Mouse (Mus musculus) heart, postnatal 0 days (tissue): ENCODE data around the gene Gatad2a. TPM values are rescaled to one million over a fixed set of nuclear protein-coding genes. Genes with fewer than 3 reads are reported as not detected.
A peak's percentile ranks its signal among the peaks of the same experiment; 100 is the strongest.

Experiments used
- ATAC-seq: fragments of 200-750 bp; cut with Nextera tagmentation; 2 replicates; pipeline ENCODE4 v1.8.0; 2017; ENCODE audit warnings: low read depth, moderate number of reproducible peaks, moderate library complexity; ENCODE audit not compliant: insufficient read depth
- DNase-seq: peaks from one replicate; pipeline ENCODE4 v3.0.0-alpha.2; 2016; ENCODE audit warnings: low spot score
- H3K27ac ChIP-seq: fragments of 300-500 bp; sonication (generic); 2 replicates; pipeline ENCODE4 v1.5.1; 2014; ENCODE audit warnings: low read depth, mild to moderate bottlenecking
- H3K27me3 ChIP-seq: fragments of 300-500 bp; sonication (generic); 2 replicates; pipeline ENCODE4 v1.6.1; 2014; ENCODE audit warnings: low read length, mixed read lengths; ENCODE audit not compliant: control insufficient read depth, insufficient read depth
- H3K36me3 ChIP-seq: fragments of 300-500 bp; sonication (generic); replicated peaks from 2 replicates; pipeline ENCODE4 v1.6.1; 2014; ENCODE audit warnings: low read length, mixed read lengths; ENCODE audit not compliant: control insufficient read depth, insufficient read depth
- H3K4me1 ChIP-seq: fragments of 300-500 bp; sonication (generic); 2 replicates; pipeline ENCODE4 v1.6.1; 2014; ENCODE audit warnings: antibody characterized with exemption; ENCODE audit not compliant: control insufficient read depth, insufficient read depth
- H3K4me2 ChIP-seq: fragments of 300-500 bp; sonication (generic); 2 replicates; pipeline ENCODE4 v1.6.1; 2014; ENCODE audit warnings: low read depth, mild to moderate bottlenecking, low read length, moderate library complexity
- H3K4me3 ChIP-seq: fragments of 300-500 bp; sonication (generic); 2 replicates; pipeline ENCODE4 v1.5.1; 2014; ENCODE audit warnings: low read depth, low read length
- H3K9ac ChIP-seq: fragments of 300-500 bp; sonication (generic); replicated peaks from 2 replicates; pipeline ENCODE4 v1.6.1; 2014; ENCODE audit warnings: low read depth, low read length, mixed read lengths
- H3K9me3 ChIP-seq: fragments of 300-500 bp; sonication (generic); replicated peaks from 2 replicates; pipeline ENCODE4 v1.6.1; 2016; ENCODE audit warnings: low read length; ENCODE audit not compliant: control insufficient read depth
- CTCF ChIP-seq: IDR thresholded peaks from 2 replicates; pipeline ENCODE4 v1.5.1; 2016; ENCODE audit warnings: antibody characterized with exemption, control low read depth, low read depth
- EP300 ChIP-seq: IDR thresholded peaks from 2 replicates; pipeline ENCODE4 v1.6.1; 2016; ENCODE audit warnings: antibody characterized with exemption, low read depth
- WGBS: fragments of 180-500 bp; shearing (Covaris S2); extraction: QIAGEN DNeasy Blood & Tissue Kit; methylation state at CpG from one replicate; pipeline ENCODE4 v1.1.7; 2014; 5-methylcytosine and 5-hydroxymethylcytosine counted together
- polyA plus RNA-seq: library from polyadenylated mRNA; unstranded; fragments of >200 nt; fragmentation: Nextera tagmentation; extraction: Ambion mirVana; gene quantifications from 2 replicates; pipeline ENCODE4 v1.2.1, GENCODE M21; 2015
- total RNA-seq: library from RNA; depleted of rRNA; stranded (reverse); fragments of >200 nt; gene quantifications from 2 replicates; pipeline ENCODE4 v1.2.3, GENCODE M21; 2014; ENCODE audit warnings: low replicate concordance

Gene Gatad2a
- total and polyA plus RNA-seq, 2 experiments from 2014 or later = 18.9 to 26.9 TPM

GRCm38 (mm10) chr8:69882021-69882756, 114.0 kb downstream of the Gatad2a start:
- H3K9me3 ChIP-seq = no peaks in the 10 kb centered on the region
- ATAC-seq = peak; percentile 55; the same call in 1 of the 2 replicates
- H3K27ac ChIP-seq = no peak overlapping the region
- H3K36me3 ChIP-seq = no peaks in the 10 kb centered on the region
- no peak for DNase-seq
- H3K4me2 ChIP-seq = peak overlapping the region; percentile 55
- H3K4me1 ChIP-seq = 0 out of 2 replicates have a peak, but pooled peaks cover 8% of the 10 kb centered on the region
- TF ChIP-seq CTCF (no peak), EP300 (no peak)
- WGBS = 10% methylated on average over 103 of the region's 103 CpGs
- H3K4me3 ChIP-seq = peak overlapping the region; percentile 45
- H3K27me3 ChIP-seq = peaks cover 82% of the 10 kb centered on the region
- H3K9ac ChIP-seq = no peak overlapping the region

DNA sequence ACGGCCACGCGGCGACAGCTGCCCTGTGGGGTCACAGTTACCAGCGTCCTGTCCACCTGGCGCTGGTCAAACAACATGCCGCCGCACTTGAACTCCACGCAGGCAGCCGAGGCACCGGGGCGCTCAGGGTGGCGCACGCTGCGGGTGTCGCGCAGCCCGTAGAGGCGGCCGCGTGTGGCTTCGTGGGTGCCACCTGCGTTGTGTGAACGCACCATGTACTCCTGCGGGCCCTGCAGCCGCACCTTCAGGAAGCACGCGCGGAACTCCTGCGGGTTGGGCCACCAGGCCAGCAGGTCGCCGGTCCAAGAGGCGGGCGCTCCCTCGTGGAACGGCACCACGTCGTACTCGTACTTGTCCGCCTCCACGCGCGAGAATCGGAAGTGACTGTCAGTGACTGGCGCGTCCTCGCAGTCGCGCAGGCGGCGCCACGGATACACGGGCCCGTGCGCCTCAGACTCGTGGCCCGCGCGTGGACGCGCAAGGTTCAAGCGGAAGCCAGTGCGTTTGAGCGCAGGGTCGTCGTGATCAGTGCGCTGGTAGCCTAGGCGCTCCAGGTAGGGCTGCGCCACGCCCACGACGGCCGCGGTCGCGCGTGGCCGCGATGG, 114.8 kb downstream of the Gatad2a start:
- WGBS = 23% methylated on average over 71 of the region's 79 CpGs
- H3K4me3 ChIP-seq = peak overlapping the region; percentile 45
- peaks cover 74% of the 10 kb centered on the region for H3K27me3 ChIP-seq
- no peak overlapping the region for H3K27ac ChIP-seq
- TF ChIP-seq EP300 = no peak
- TF ChIP-seq CTCF = no peak
- H3K4me1 ChIP-seq = 0 out of 2 replicates have a peak, but pooled peaks cover 8% of the 10 kb centered on the region
- no peak overlapping the region for H3K9ac ChIP-seq
- H3K36me3 ChIP-seq = no peaks in the 10 kb centered on the region
- DNase-seq = no peak
- H3K9me3 ChIP-seq = no peaks in the 10 kb centered on the region
- peak overlapping the region; percentile 55 for H3K4me2 ChIP-seq
- no peak for ATAC-seq

DNA sequence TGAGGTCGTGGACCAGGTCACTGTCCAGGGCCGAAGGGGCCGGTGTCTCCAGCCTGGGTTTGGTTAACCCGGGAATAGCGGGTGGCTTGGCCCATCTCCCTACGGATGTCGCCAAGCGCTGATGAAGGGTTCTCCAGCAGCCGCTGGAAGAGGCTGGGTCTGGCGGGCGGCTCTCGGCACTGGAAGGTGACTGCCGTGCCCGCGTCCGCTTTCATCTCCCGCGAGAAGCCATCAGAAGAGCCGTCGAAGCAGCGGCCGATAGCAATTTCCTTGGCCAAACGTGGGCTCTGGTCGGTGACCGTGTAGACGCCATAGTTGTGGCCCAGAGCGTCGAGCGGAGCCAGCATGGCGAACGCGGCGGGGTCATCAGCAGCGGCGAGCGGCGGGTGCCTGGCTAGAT, 115.3 kb downstream of the Gatad2a start:
- Histone ChIP-seq H3K4me3 (peak overlapping the region; percentile 45), H3K9ac (no peak overlapping the region), H3K27ac (no peak overlapping the region), H3K4me1 (0 out of 2 replicates have a peak, but pooled peaks cover 8% of the 10 kb centered on the region), H3K27me3 (peaks cover 69% of the 10 kb centered on the region), H3K4me2 (no peak overlapping the region), H3K9me3 (no peaks in the 10 kb centered on the region), H3K36me3 (no peaks in the 10 kb centered on the region)
- 15% methylated on average over 37 of the region's 37 CpGs for WGBS
- no peak for ATAC-seq
- no peak for DNase-seq
- TF ChIP-seq EP300 (no peak), CTCF (no peak)

DNA sequence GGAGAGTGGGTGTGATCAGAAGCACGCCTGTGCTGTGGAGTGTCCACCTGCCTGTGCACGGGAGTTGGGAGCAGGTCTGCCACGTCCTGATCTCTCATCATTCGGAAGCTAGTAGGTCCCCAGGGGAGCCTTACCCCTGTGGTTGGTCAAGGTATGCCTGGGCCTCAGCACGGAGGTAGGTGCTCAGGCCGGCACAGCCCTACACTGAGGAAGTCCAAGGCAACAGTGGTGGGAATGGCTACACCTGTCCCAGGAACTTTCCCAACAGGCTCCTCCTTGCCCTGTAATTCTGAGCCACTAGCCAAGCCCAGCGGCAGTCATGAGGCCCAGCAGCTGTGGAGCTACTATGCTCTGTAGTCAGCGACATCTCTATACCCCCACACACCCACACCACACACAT, 116.5 kb downstream of the Gatad2a start:
- Histone ChIP-seq H3K9ac (no peak overlapping the region), H3K27me3 (peaks cover 57% of the 10 kb centered on the region), H3K36me3 (no peaks in the 10 kb centered on the region), H3K4me1 (0 out of 2 replicates have a peak, but pooled peaks cover 8% of the 10 kb centered on the region), H3K4me3 (no peak overlapping the region), H3K27ac (no peak overlapping the region), H3K9me3 (no peaks in the 10 kb centered on the region), H3K4me2 (no peak overlapping the region)
- no peak for TF ChIP-seq CTCF
- no peak for TF ChIP-seq EP300
- ATAC-seq (no peak), DNase-seq (no peak)
- 70% methylated on average over 8 of the region's 8 CpGs for whole genome bisulfite sequencing

GRCm38 (mm10) chr8:69877992-69878391, 118.2 kb downstream of the Gatad2a start:
- Histone ChIP-seq H3K9ac (no peak overlapping the region), H3K4me3 (no peak overlapping the region), H3K27ac (no peak overlapping the region), H3K9me3 (no peaks in the 10 kb centered on the region), H3K4me2 (no peak overlapping the region), H3K4me1 (0 out of 2 replicates have a peak, but pooled peaks cover 8% of the 10 kb centered on the region), H3K27me3 (peaks cover 40% of the 10 kb centered on the region), H3K36me3 (no peaks in the 10 kb centered on the region)
- TF ChIP-seq CTCF = no peak
- no peak for TF ChIP-seq EP300
- no peak for ATAC-seq
- DNase-seq = no peak
- WGBS = 60% methylated on average over 3 of the region's 3 CpGs
